Comparison of ENCODE assay signal across 15 mouse cellular contexts in genomic region chrX:160107817-160108216, GRCm38 (mm10).
"Had no signal": no experiment of that assay in that cellular context is flagged by ENCODE, and none has a peak within 500 bp of the region (broad histone marks: within the 10 kb centered on the region; RNA-seq: fewer than 3 reads in every experiment).

No protein-coding gene starts in this region.

- H3K4me3 ChIP-seq: midbrain, embryonic 10.5 days; midbrain, embryonic 12.5 days; midbrain, embryonic 15.5 days; neural tube, embryonic 12.5 days; stomach, embryonic 15.5 days had no signal

- H3K36me3 ChIP-seq: midbrain, embryonic 10.5 days; midbrain, embryonic 12.5 days; midbrain, embryonic 15.5 days; neural tube, embryonic 12.5 days; stomach, embryonic 15.5 days had no signal

- ATAC-seq: midbrain, embryonic 15.5 days had no signal

- DNase-seq: lung, adult 18-20 months; lung, embryonic 14.5 days; lung, postnatal 10 days; lung, postnatal 4 days; right cerebral cortex, postnatal 14 days; thymus, adult 2 months; thymus, postnatal 25 days; thymus, postnatal 4 days had no signal

- H3K9ac ChIP-seq: liver, embryonic 14.5 days; lung, embryonic 14.5 days; midbrain, embryonic 12.5 days; midbrain, embryonic 15.5 days; neural tube, embryonic 12.5 days; stomach, embryonic 15.5 days had no signal

- H3K9me3 ChIP-seq: midbrain, embryonic 10.5 days; midbrain, embryonic 12.5 days; midbrain, embryonic 15.5 days; neural tube, embryonic 12.5 days; stomach, embryonic 15.5 days had no signal

- H3K27me3 ChIP-seq: midbrain, embryonic 15.5 days; neural tube, embryonic 12.5 days; stomach, embryonic 15.5 days had no signal

- H3K27ac ChIP-seq: liver, embryonic 14.5 days; midbrain, embryonic 10.5 days; midbrain, embryonic 12.5 days; midbrain, embryonic 15.5 days; neural tube, embryonic 12.5 days; stomach, embryonic 15.5 days; stomach, postnatal 0 days had no signal

- H3K4me2 ChIP-seq: lung, embryonic 14.5 days; midbrain, embryonic 12.5 days; midbrain, embryonic 15.5 days; neural tube, embryonic 12.5 days; stomach, embryonic 15.5 days had no signal

- H3K4me1 ChIP-seq: midbrain, embryonic 10.5 days; midbrain, embryonic 12.5 days; midbrain, embryonic 15.5 days; neural tube, embryonic 12.5 days; stomach, embryonic 15.5 days had no signal
